Mouse (Mus musculus): ENCODE measurements around the gene Mki67. TPM values are rescaled to one million over a fixed set of nuclear protein-coding genes. Genes with fewer than 3 reads are reported as not detected.

The Mki67 gene
- polyA plus RNA-seq, 1 experiment: 4.6 TPM

- Histone ChIP-seq H3K4me1 (ENCODE audit: control insufficient read depth, insufficient read depth, insufficient read length) (no peaks in the 10 kb centered on the region; the same call in 1 of the 2 replicates), H3K36me3 (ENCODE audit: control insufficient read depth, insufficient read depth, low read length) (no peaks in the 10 kb centered on the region), H3K27ac (ENCODE audit: insufficient read depth, low read length) (peak overlapping the region; percentile 72), H3K27me3 (ENCODE audit: control insufficient read depth, insufficient read depth, low read length) (no peaks in the 10 kb centered on the region), H3K4me3 (ENCODE audit: extremely low read depth, insufficient read depth, insufficient read length) (peak overlapping the region; percentile 74)
- no peak for DNase-seq (ENCODE audit: low read depth in 1 of 2, low spot score in 2 of 2)
- TF ChIP-seq POLR2A (IDR thresholded peaks at IDR 0.05; ENCODE audit: low read depth, low read length): no peak
- no peak for TF ChIP-seq CTCF (IDR thresholded peaks at IDR 0.05; ENCODE audit: extremely low read depth, insufficient read depth, insufficient read length, insufficient replicate concordance)
- 21% methylated on average over 7 of the region's 7 CpGs for WGBS
Measured at GRCm38 (mm10) chr7:135716968-135717557, 902 bp upstream of the Mki67 start.

- H3K4me1 ChIP-seq (ENCODE audit: control insufficient read depth, insufficient read depth, insufficient read length): no peaks in the 10 kb centered on the region; the same call in 1 of the 2 replicates
- peak; percentile 75 to 87 for DNase-seq (ENCODE audit: low read depth in 1 of 2, low spot score in 2 of 2)
Measured at GRCm38 (mm10) chr7:135716445-135716877, 300 bp upstream of the Mki67 start.

GRCm38 (mm10) chr7:135715166-135715565 is 995 bp downstream of the Mki67 start:
- H3K27ac ChIP-seq (ENCODE audit: insufficient read depth, low read length): no peak overlapping the region
- no peak for DNase-seq (ENCODE audit: low read depth in 1 of 2, low spot score in 2 of 2)
- H3K4me3 ChIP-seq (ENCODE audit: extremely low read depth, insufficient read depth, insufficient read length): peak overlapping the region; percentile 78
- whole genome bisulfite sequencing: 5% methylated on average over 7 of the region's 7 CpGs
- TF ChIP-seq POLR2A (IDR thresholded peaks at IDR 0.05; ENCODE audit: low read depth, low read length): no peak
- TF ChIP-seq CTCF (IDR thresholded peaks at IDR 0.05; ENCODE audit: extremely low read depth, insufficient read depth, insufficient read length, insufficient replicate concordance): no peak
- H3K36me3 ChIP-seq (ENCODE audit: control insufficient read depth, insufficient read depth, low read length): no peaks in the 10 kb centered on the region
- H3K27me3 ChIP-seq (ENCODE audit: control insufficient read depth, insufficient read depth, low read length): no peaks in the 10 kb centered on the region
- H3K4me1 ChIP-seq (ENCODE audit: control insufficient read depth, insufficient read depth, insufficient read length): no peaks in the 10 kb centered on the region; the same call in 1 of the 2 replicates

More at GRCm38 (mm10) chr7:135716445-135716877, 300 bp upstream of the Mki67 start:
- Histone ChIP-seq H3K27ac (ENCODE audit: insufficient read depth, low read length) (peak overlapping the region; percentile 72), H3K4me3 (ENCODE audit: extremely low read depth, insufficient read depth, insufficient read length) (peak overlapping the region; percentile 78), H3K36me3 (ENCODE audit: control insufficient read depth, insufficient read depth, low read length) (no peaks in the 10 kb centered on the region), H3K27me3 (ENCODE audit: control insufficient read depth, insufficient read depth, low read length) (no peaks in the 10 kb centered on the region)
- WGBS: 1% methylated on average over 28 of the region's 28 CpGs
- no peak for TF ChIP-seq CTCF (IDR thresholded peaks at IDR 0.05; ENCODE audit: extremely low read depth, insufficient read depth, insufficient read length, insufficient replicate concordance)
- peak; percentile 34; the same call in 1 of the 2 replicates for TF ChIP-seq POLR2A (IDR thresholded peaks at IDR 0.05; ENCODE audit: low read depth, low read length)

- H3K36me3 ChIP-seq (ENCODE audit: control insufficient read depth, insufficient read depth, low read length): no peaks in the 10 kb centered on the region
- H3K27me3 ChIP-seq (ENCODE audit: control insufficient read depth, insufficient read depth, low read length): no peaks in the 10 kb centered on the region
- H3K27ac ChIP-seq (ENCODE audit: insufficient read depth, low read length): no peak overlapping the region
- no peak overlapping the region for H3K4me3 ChIP-seq (ENCODE audit: extremely low read depth, insufficient read depth, insufficient read length)
- no peak for DNase-seq (ENCODE audit: low read depth in 1 of 2, low spot score in 2 of 2)
- no peak for TF ChIP-seq CTCF (IDR thresholded peaks at IDR 0.05; ENCODE audit: extremely low read depth, insufficient read depth, insufficient read length, insufficient replicate concordance)
- TF ChIP-seq POLR2A (IDR thresholded peaks at IDR 0.05; ENCODE audit: low read depth, low read length): no peak
- 82% methylated on average over 8 of the region's 8 CpGs for WGBS
- H3K4me1 ChIP-seq (ENCODE audit: control insufficient read depth, insufficient read depth, insufficient read length): no peaks in the 10 kb centered on the region; the same call in 1 of the 2 replicates
Measured at GRCm38 (mm10) chr7:135713326-135713725, 2.8 kb downstream of the Mki67 start.

GRCm38 (mm10) chr7:135712534-135712933 is 3.6 kb downstream of the Mki67 start:
- no peaks in the 10 kb centered on the region for H3K27me3 ChIP-seq (ENCODE audit: control insufficient read depth, insufficient read depth, low read length)
- H3K4me1 ChIP-seq (ENCODE audit: control insufficient read depth, insufficient read depth, insufficient read length): no peaks in the 10 kb centered on the region; the same call in 1 of the 2 replicates
- no peaks in the 10 kb centered on the region for H3K36me3 ChIP-seq (ENCODE audit: control insufficient read depth, insufficient read depth, low read length)
- WGBS: 74% methylated on average over 1 of the region's 1 CpGs
- TF ChIP-seq CTCF (IDR thresholded peaks at IDR 0.05; ENCODE audit: extremely low read depth, insufficient read depth, insufficient read length, insufficient replicate concordance): no peak
- TF ChIP-seq POLR2A (IDR thresholded peaks at IDR 0.05; ENCODE audit: low read depth, low read length): no peak
- H3K4me3 ChIP-seq (ENCODE audit: extremely low read depth, insufficient read depth, insufficient read length): no peak overlapping the region
- no peak overlapping the region for H3K27ac ChIP-seq (ENCODE audit: insufficient read depth, low read length)
- DNase-seq (ENCODE audit: low read depth in 1 of 2, low spot score in 2 of 2): no peak

GRCm38 (mm10) chr7:135710702-135711101 is 5.5 kb downstream of the Mki67 start:
- no peaks in the 10 kb centered on the region for H3K36me3 ChIP-seq (ENCODE audit: control insufficient read depth, insufficient read depth, low read length)

GRCm38 (mm10) chr7:135705753-135706152 is 10.4 kb downstream of the Mki67 start:
- H3K4me3 ChIP-seq (ENCODE audit: extremely low read depth, insufficient read depth, insufficient read length): no peak overlapping the region
- TF ChIP-seq CTCF (IDR thresholded peaks at IDR 0.05; ENCODE audit: extremely low read depth, insufficient read depth, insufficient read length, insufficient replicate concordance) (no peak), POLR2A (IDR thresholded peaks at IDR 0.05; ENCODE audit: low read depth, low read length) (no peak)
- no peak for DNase-seq (ENCODE audit: low read depth in 1 of 2, low spot score in 2 of 2)
- H3K27ac ChIP-seq (ENCODE audit: insufficient read depth, low read length): no peak overlapping the region
- 75% methylated on average over 6 of the region's 6 CpGs for WGBS
- H3K27me3 ChIP-seq (ENCODE audit: control insufficient read depth, insufficient read depth, low read length): no peaks in the 10 kb centered on the region
- H3K4me1 ChIP-seq (ENCODE audit: control insufficient read depth, insufficient read depth, insufficient read length): peaks cover 5% of the 10 kb centered on the region; the same call in 1 of the 2 replicates
- peaks cover 4% of the 10 kb centered on the region; the same call in 1 of the 2 replicates for H3K36me3 ChIP-seq (ENCODE audit: control insufficient read depth, insufficient read depth, low read length)

More at GRCm38 (mm10) chr7:135710702-135711101, 5.5 kb downstream of the Mki67 start:
- no peak for DNase-seq (ENCODE audit: low read depth in 1 of 2, low spot score in 2 of 2)
- H3K4me3 ChIP-seq (ENCODE audit: extremely low read depth, insufficient read depth, insufficient read length): no peak overlapping the region
- WGBS: 69% methylated on average over 2 of the region's 2 CpGs
- TF ChIP-seq POLR2A (IDR thresholded peaks at IDR 0.05; ENCODE audit: low read depth, low read length): no peak
- TF ChIP-seq CTCF (IDR thresholded peaks at IDR 0.05; ENCODE audit: extremely low read depth, insufficient read depth, insufficient read length, insufficient replicate concordance): no peak
- H3K4me1 ChIP-seq (ENCODE audit: control insufficient read depth, insufficient read depth, insufficient read length): no peaks in the 10 kb centered on the region
- H3K27ac ChIP-seq (ENCODE audit: insufficient read depth, low read length): no peak overlapping the region
- H3K27me3 ChIP-seq (ENCODE audit: control insufficient read depth, insufficient read depth, low read length): no peaks in the 10 kb centered on the region

Measured in spleen, adult 2 months (tissue).